Mouse (Mus musculus): Measurements from ENCODE around the gene Ostm1.

- no peak for TF ChIP-seq CTCF (IDR thresholded peaks at IDR 0.05; ENCODE audit: low read depth)
- no peak for TF ChIP-seq EP300 (IDR thresholded peaks at IDR 0.05; ENCODE audit: low read depth)
Measured at GRCm38 (mm10) chr10:42696361-42696760, 112.7 kb downstream of the Ostm1 start.
